Mouse (Mus musculus): ENCODE results near the gene Tarm1.
A peak's percentile ranks its signal among the peaks of the same experiment; 100 is the strongest.

DNA sequence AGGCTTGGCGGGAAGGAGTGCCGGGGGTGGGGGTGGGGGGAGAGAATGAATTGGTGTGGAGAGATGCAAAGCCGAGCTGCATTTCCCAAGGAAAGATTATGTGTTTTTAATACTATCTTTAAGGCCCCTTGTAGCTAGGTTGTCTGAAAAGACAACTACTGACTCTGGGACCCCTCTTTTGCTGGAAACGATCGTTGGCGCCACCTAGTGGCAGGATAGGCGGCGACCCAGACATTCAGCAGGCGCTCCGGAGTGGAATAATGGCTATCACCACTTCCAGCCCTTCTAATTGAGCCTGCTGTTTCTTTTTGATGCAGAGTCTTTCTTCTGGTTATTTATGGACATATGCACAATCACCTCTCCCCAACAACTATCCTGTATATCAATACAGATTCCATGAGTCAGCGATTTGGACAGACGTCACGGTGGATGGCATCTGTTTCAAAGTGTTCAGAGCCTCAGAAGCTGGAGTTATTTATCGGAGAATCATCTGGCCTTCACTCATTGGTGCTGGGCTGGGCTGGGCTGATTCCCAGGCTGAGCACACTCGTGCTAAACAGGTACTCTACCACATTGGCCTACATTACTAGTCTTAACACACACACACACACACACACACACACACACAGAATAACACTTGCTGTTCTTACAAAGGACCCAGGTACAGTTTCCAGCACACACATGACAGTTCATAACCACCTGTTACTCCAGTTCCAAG, 53.5 kb downstream of the Tarm1 start:
- TF ChIP-seq CTCF (IDR thresholded peaks at IDR 0.05; ENCODE audit: insufficient read depth, low read depth, low read length), result peak; percentile 84
- no peak for TF ChIP-seq POLR2A (IDR thresholded peaks at IDR 0.05; ENCODE audit: insufficient read depth, low read depth, low read length)

All from olfactory bulb, adult 2 months (tissue).